Mouse (Mus musculus) forebrain, embryonic 15.5 days (tissue): ENCODE results near the gene Brap. TPM values are rescaled to one million over a fixed set of nuclear protein-coding genes. Genes with fewer than 3 reads are reported as not detected.
A peak's percentile ranks its signal among the peaks of the same experiment; 100 is the strongest.
"Not testable (repeated sequence)": the region's sequence is repeated elsewhere in the genome, so short reads cannot be mapped to it uniquely, and the experiment has no call there.

Experiments used
- ATAC-seq: fragments of 200-750 bp; cut with Nextera tagmentation; replicated peaks from 2 replicates; pipeline ENCODE4 v1.8.0; 2017; ENCODE audit warnings: mild to moderate bottlenecking, moderate TSS enrichment, moderate library complexity
- H3K27ac ChIP-seq: fragments of 300-500 bp; sonication (generic); replicated peaks from 2 replicates; pipeline ENCODE4 v1.5.1; 2015; ENCODE audit warnings: mild to moderate bottlenecking, inconsistent platforms
- H3K27me3 ChIP-seq: fragments of 300-500 bp; sonication (generic); 2 replicates; pipeline ENCODE4 v1.6.1; 2015; ENCODE audit warnings: inconsistent platforms
- H3K36me3 ChIP-seq: fragments of 300-500 bp; sonication (generic); 2 replicates; pipeline ENCODE4 v1.6.1; 2015; ENCODE audit warnings: mild to moderate bottlenecking, inconsistent platforms
- H3K4me1 ChIP-seq: fragments of 300-500 bp; sonication (generic); 2 replicates; pipeline ENCODE4 v1.6.1; 2015; ENCODE audit warnings: inconsistent platforms
- H3K4me2 ChIP-seq: fragments of 300-500 bp; sonication (generic); replicated peaks from 2 replicates; pipeline ENCODE4 v1.6.1; 2015; ENCODE audit warnings: mild to moderate bottlenecking, inconsistent platforms
- H3K4me3 ChIP-seq: fragments of 300-500 bp; sonication (generic); 2 replicates; pipeline ENCODE4 v1.5.1; 2015; ENCODE audit warnings: mild to moderate bottlenecking, inconsistent platforms
- H3K9ac ChIP-seq: fragments of 300-500 bp; sonication (generic); replicated peaks from 2 replicates; pipeline ENCODE4 v1.6.1; 2015; ENCODE audit warnings: mild to moderate bottlenecking, inconsistent platforms
- H3K9me3 ChIP-seq: fragments of 300-500 bp; sonication (generic); 2 replicates; pipeline ENCODE4 v1.6.1; 2016; ENCODE audit warnings: inconsistent platforms
- WGBS: fragments of 180-500 bp; shearing (Covaris S2); methylation state at CpG from one replicate; pipeline ENCODE4 v1.1.7; 2015; ENCODE audit warnings: mixed read lengths; 5-methylcytosine and 5-hydroxymethylcytosine counted together
- polyA plus RNA-seq: library from polyadenylated mRNA; unstranded; fragments of >200 nt; fragmentation: Nextera tagmentation; extraction: Ambion mirVana; gene quantifications from 2 replicates; pipeline ENCODE4 v1.2.1, GENCODE M21; 2015

Brap gene
- 51.1 and 55.4 TPM in 2 replicates for polyA plus RNA-seq

- peak within 1 kb of the TSS; percentile 64 for H3K27ac ChIP-seq
- peaks cover 22% of the 10 kb centered on the region for H3K36me3 ChIP-seq
- peaks cover 22% of the 10 kb centered on the region for H3K4me1 ChIP-seq
- H3K4me3 ChIP-seq: peak within 1 kb of the TSS; percentile 85
- WGBS: 1% methylated on average over 85 of the region's 85 CpGs
- ATAC-seq: peak; percentile 90
- H3K9ac ChIP-seq: peak within 1 kb of the TSS; percentile 83
- H3K9me3 ChIP-seq: no peaks in the 10 kb centered on the region
- H3K27me3 ChIP-seq: no peaks in the 10 kb centered on the region
- H3K4me2 ChIP-seq: peak within 1 kb of the TSS; percentile 68
These were observed at the start of gene Brap, which contains the start of gene Acad10 for GRCm38 (mm10) chr5:121660059-121660896. Gene Brap, plus strand, starts transcription at chr5:121660563. Gene Acad10, minus strand, starts transcription at chr5:121660514.

GRCm38 (mm10) chr5:121612036-121612435 lies 48.3 kb upstream of the Brap start:
- WGBS: 86% methylated on average over 6 of the region's 6 CpGs
- Histone ChIP-seq H3K4me1 (no peaks in the 10 kb centered on the region), H3K4me3 (no peak overlapping the region), H3K27me3 (no peaks in the 10 kb centered on the region), H3K36me3 (no peaks in the 10 kb centered on the region), H3K4me2 (no peak overlapping the region), H3K27ac (no peak overlapping the region), H3K9me3 (no peaks in the 10 kb centered on the region), H3K9ac (no peak overlapping the region)
- no peak for ATAC-seq

GRCm38 (mm10) chr5:121614921-121615320 lies 45.4 kb upstream of the Brap start:
- H3K36me3 ChIP-seq, H3K27ac ChIP-seq, ATAC-seq, H3K4me2 ChIP-seq, H3K9ac ChIP-seq, H3K4me1 ChIP-seq, H3K9me3 ChIP-seq, H3K4me3 ChIP-seq, H3K27me3 ChIP-seq: not testable (repeated sequence)
- WGBS: 87% methylated on average over 3 of the region's 3 CpGs

DNA sequence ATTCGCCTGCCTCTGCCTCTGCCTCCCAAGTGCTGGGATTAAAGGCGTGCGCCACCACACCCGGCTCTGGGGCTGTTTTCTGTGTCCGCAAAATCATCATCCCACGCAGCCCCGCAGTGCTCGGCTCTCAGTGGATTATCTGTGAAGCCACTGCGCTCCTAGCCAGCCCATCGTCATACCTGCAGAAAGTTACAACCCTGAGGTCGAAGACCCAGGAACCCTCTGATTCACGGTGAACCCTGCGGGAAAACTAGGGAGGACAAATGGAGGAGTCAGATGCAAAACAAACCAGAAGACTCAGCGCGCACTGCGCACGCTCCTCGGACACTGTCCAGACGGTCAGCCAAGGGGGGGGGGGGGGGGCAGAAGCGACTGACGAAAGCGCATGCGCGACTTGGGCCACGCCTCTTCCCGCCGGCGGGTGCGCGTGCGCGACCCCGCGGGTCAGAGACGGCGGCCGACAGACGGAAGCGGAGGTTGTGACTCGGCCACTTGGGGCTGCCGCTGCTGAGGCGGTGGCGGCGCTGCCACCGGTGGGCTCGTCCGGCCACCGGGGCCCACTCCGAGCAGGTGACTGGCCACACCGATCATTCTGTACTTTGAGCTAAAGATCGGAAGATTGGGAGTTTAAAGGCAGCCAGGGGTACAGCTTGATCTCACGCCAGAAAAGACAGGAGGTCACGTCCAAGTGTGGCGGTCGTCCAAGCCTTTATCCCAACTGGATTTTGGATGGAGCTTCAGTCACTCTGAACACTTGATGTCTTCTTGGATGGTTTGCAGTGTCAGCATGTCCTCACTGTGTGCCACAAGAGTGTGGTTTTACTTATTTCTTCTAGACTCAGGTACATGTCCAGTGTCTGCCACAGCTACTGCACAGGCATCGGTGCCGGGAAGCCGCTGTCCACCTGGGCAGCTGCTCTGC lies 41.5 kb upstream of the Brap start, which contains the start of gene Acad12:
Gene Acad12, minus strand, starts transcription at position 347 of the 922 bp plus-strand sequence.
- H3K9me3 ChIP-seq: no peaks in the 10 kb centered on the region
- H3K27me3 ChIP-seq: no peaks in the 10 kb centered on the region
- peak; percentile 84 for ATAC-seq
- no peaks in the 10 kb centered on the region for H3K36me3 ChIP-seq
- H3K27ac ChIP-seq: peak within 1 kb of the TSS; percentile 76
- peak within 1 kb of the TSS; percentile 75 for H3K4me2 ChIP-seq
- under 1% methylated on average over 58 of the region's 58 CpGs for WGBS
- H3K9ac ChIP-seq: peak within 1 kb of the TSS; percentile 84
- H3K4me3 ChIP-seq: peak within 1 kb of the TSS; percentile 88
- peaks cover 10% of the 10 kb centered on the region for H3K4me1 ChIP-seq

DNA sequence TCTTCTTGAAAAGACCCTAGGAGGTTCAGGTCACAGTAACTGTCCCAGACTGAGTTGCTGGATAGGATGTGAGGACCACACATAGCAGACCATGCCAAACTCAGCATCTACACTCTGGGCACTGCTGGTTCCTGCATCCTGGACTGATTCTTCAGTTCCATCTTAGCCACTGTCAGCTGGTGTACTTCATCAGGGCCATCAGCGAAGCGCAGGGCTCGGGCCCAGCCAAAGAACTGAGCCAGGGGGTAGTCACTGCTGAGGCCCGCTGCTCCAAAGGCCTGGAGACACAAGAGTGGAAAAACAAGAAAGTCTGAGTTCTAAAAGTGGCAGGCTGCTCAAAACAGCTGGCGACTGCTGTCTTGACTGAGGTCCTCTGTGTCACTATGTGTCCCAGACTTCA lies 39.3 kb upstream of the Brap start:
- Histone ChIP-seq H3K36me3 (no peaks in the 10 kb centered on the region), H3K4me2 (no peak overlapping the region), H3K4me3 (no peak overlapping the region), H3K27ac (no peak overlapping the region), H3K9me3 (no peaks in the 10 kb centered on the region), H3K9ac (no peak overlapping the region), H3K4me1 (peaks cover 10% of the 10 kb centered on the region), H3K27me3 (no peaks in the 10 kb centered on the region)
- 94% methylated on average over 5 of the region's 5 CpGs for WGBS
- no peak for ATAC-seq

GRCm38 (mm10) chr5:121623241-121623640 lies 37.1 kb upstream of the Brap start:
- no peak overlapping the region for H3K4me2 ChIP-seq
- H3K27ac ChIP-seq: no peak overlapping the region
- no peaks in the 10 kb centered on the region for H3K36me3 ChIP-seq
- H3K9me3 ChIP-seq: no peaks in the 10 kb centered on the region
- 89% methylated on average over 3 of the region's 3 CpGs for WGBS
- no peak for ATAC-seq
- H3K4me1 ChIP-seq: peaks cover 10% of the 10 kb centered on the region
- H3K9ac ChIP-seq: no peak overlapping the region
- H3K4me3 ChIP-seq: no peak overlapping the region
- H3K27me3 ChIP-seq: no peaks in the 10 kb centered on the region

DNA sequence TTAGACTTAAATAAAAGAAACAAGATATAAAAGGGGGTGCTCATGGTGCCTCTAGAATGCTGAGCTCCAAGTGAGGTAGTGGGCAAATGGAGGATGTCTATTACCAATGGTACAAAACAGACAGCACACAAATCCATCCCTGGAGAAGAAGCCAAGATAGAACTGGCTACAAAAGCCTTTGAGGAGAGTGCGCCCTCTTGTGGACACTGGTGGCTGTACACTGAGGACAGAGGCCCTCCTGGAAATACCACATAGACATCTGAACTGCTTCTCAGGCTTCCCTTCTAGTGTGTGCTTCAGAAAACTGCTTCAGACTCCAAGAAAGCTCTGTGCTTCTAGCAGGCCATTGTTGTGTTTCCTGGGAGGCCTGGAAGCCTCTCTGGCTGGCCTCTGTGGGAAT lies 32.5 kb upstream of the Brap start:
- Histone ChIP-seq H3K27me3 (no peaks in the 10 kb centered on the region), H3K4me2 (no peak overlapping the region), H3K4me3 (no peak overlapping the region), H3K9me3 (no peaks in the 10 kb centered on the region), H3K9ac (no peak overlapping the region), H3K36me3 (no peaks in the 10 kb centered on the region), H3K4me1 (no peaks in the 10 kb centered on the region), H3K27ac (no peak overlapping the region)
- 6% methylated on average over 1 of the region's 1 CpGs for WGBS
- ATAC-seq: no peak

DNA sequence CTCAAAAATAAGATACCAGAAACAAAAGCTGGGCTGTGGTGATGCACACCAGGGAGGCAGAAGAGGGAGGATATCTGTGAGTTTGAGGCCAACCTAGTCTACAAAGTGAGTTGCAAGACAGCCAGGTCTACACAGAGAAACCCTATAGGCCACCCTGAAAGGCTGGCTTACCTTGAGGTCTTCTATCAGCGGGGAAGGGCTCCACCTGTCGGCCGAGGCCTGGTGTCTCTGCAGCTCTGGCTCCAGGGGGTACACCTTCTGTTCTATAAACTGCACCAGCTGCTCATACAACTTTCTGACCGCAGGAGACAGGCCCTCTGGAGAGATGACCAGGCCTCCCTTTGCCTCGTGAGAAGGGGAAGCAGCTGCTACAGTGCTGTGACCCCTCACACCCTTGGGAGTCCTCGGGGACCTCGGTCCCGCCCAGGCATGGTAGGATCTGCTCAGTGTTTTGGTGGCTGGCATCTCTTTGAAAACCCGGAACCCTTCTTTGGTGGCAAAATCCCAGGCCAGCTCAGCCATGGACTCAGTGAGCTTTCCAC lies 29.2 kb upstream of the Brap start:
- not testable (repeated sequence) for H3K4me1 ChIP-seq, H3K27me3 ChIP-seq, H3K4me3 ChIP-seq, H3K9ac ChIP-seq, ATAC-seq, H3K4me2 ChIP-seq, H3K9me3 ChIP-seq, H3K27ac ChIP-seq, H3K36me3 ChIP-seq
- 72% methylated on average over 9 of the region's 9 CpGs for WGBS

GRCm38 (mm10) chr5:121632804-121633203 lies 27.6 kb upstream of the Brap start:
- WGBS: 42% methylated on average over 3 of the region's 3 CpGs
- H3K27me3 ChIP-seq: no peaks in the 10 kb centered on the region
- no peak overlapping the region for H3K9ac ChIP-seq
- H3K27ac ChIP-seq: no peak overlapping the region
- no peaks in the 10 kb centered on the region for H3K4me1 ChIP-seq
- ATAC-seq: no peak
- no peak overlapping the region for H3K4me3 ChIP-seq
- H3K4me2 ChIP-seq: no peak overlapping the region
- H3K9me3 ChIP-seq: no peaks in the 10 kb centered on the region
- H3K36me3 ChIP-seq: no peaks in the 10 kb centered on the region

DNA sequence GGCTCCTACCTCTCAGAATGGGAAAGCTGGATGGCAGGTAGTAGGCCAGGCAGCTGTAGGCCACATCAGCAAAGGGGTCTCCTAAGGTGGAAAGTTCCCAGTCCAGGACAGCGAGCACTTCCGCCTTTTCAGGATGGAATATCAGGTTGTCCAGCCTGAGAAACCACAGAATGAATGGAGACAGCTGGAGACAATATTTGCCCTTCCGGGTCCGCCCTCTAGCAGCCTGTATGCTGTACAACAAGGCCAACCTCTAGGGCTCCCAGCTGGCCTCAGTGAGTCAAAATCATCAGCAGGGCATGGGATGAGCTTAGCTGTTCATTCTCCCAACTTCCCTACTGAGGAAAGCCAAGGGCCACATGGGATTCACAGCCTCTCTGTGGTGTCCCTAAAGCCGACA lies 25.7 kb upstream of the Brap start:
- Histone ChIP-seq H3K36me3 (no peaks in the 10 kb centered on the region), H3K4me2 (no peak overlapping the region), H3K4me3 (no peak overlapping the region), H3K27me3 (no peaks in the 10 kb centered on the region), H3K9me3 (no peaks in the 10 kb centered on the region), H3K4me1 (no peaks in the 10 kb centered on the region), H3K27ac (no peak overlapping the region), H3K9ac (no peak overlapping the region)
- ATAC-seq: no peak
- 92% methylated on average over 5 of the region's 5 CpGs for WGBS

- 87% methylated on average over 6 of the region's 6 CpGs for WGBS
- no peaks in the 10 kb centered on the region for H3K36me3 ChIP-seq
- H3K27me3 ChIP-seq: no peaks in the 10 kb centered on the region
- no peak overlapping the region for H3K27ac ChIP-seq
- no peak for ATAC-seq
- H3K4me1 ChIP-seq: no peaks in the 10 kb centered on the region
- no peak overlapping the region for H3K9ac ChIP-seq
- no peak overlapping the region for H3K4me2 ChIP-seq
- H3K9me3 ChIP-seq: no peaks in the 10 kb centered on the region
- no peak overlapping the region for H3K4me3 ChIP-seq
These were observed 23.1 kb upstream of the Brap start for GRCm38 (mm10) chr5:121637296-121637695.

- 91% methylated on average over 9 of the region's 9 CpGs for WGBS
- no peak overlapping the region for H3K9ac ChIP-seq
- H3K4me2 ChIP-seq: no peak overlapping the region
- no peak overlapping the region for H3K27ac ChIP-seq
- no peak overlapping the region for H3K4me3 ChIP-seq
- no peaks in the 10 kb centered on the region for H3K9me3 ChIP-seq
- H3K27me3 ChIP-seq: no peaks in the 10 kb centered on the region
- no peaks in the 10 kb centered on the region for H3K4me1 ChIP-seq
- ATAC-seq: no peak
- no peaks in the 10 kb centered on the region for H3K36me3 ChIP-seq
These were observed 20.8 kb upstream of the Brap start for GRCm38 (mm10) chr5:121639601-121640000.
